Mouse (Mus musculus) stomach, embryonic 15.5 days (tissue): ENCODE measurements around the gene Luzp1. TPM values are rescaled to one million over a fixed set of nuclear protein-coding genes. Genes with fewer than 3 reads are reported as not detected.
A peak's percentile ranks its signal among the peaks of the same experiment; 100 is the strongest.

ENCODE experiments used
- ATAC-seq: fragments of 200-750 bp; cut with Nextera tagmentation; 2 replicates; pipeline ENCODE4 v1.8.0; 2017; ENCODE audit warnings: low read depth, moderate number of reproducible peaks, moderate TSS enrichment; ENCODE audit not compliant: insufficient read depth, low FRiP score
- H3K27ac ChIP-seq: fragments of 300-500 bp; sonication (generic); 2 replicates; pipeline ENCODE4 v1.5.1; 2015; ENCODE audit warnings: mild to moderate bottlenecking, inconsistent platforms
- H3K27me3 ChIP-seq: fragments of 300-500 bp; sonication (generic); replicated peaks from 2 replicates; pipeline ENCODE4 v1.6.1; 2015; ENCODE audit warnings: inconsistent platforms
- H3K36me3 ChIP-seq: fragments of 300-500 bp; sonication (generic); 2 replicates; pipeline ENCODE4 v1.6.1; 2015; ENCODE audit warnings: inconsistent platforms
- H3K4me1 ChIP-seq: fragments of 300-500 bp; sonication (generic); 2 replicates; pipeline ENCODE4 v1.6.1; 2015; ENCODE audit warnings: inconsistent platforms
- H3K4me2 ChIP-seq: fragments of 300-500 bp; sonication (generic); 2 replicates; pipeline ENCODE4 v1.6.1; 2015; ENCODE audit warnings: mild to moderate bottlenecking, inconsistent platforms
- H3K4me3 ChIP-seq: fragments of 300-500 bp; sonication (generic); replicated peaks from 2 replicates; pipeline ENCODE4 v1.5.1; 2015; ENCODE audit warnings: inconsistent platforms
- H3K9ac ChIP-seq: fragments of 300-500 bp; sonication (generic); 2 replicates; pipeline ENCODE4 v1.6.1; 2015; ENCODE audit warnings: inconsistent platforms
- H3K9me3 ChIP-seq: fragments of 300-500 bp; sonication (generic); 2 replicates; pipeline ENCODE4 v1.6.1; 2016; ENCODE audit warnings: inconsistent platforms
- WGBS: fragments of 180-500 bp; shearing (Covaris S2); methylation state at CpG from one replicate; pipeline ENCODE4 v1.1.7; 2015; 5-methylcytosine and 5-hydroxymethylcytosine counted together
- polyA plus RNA-seq: library from polyadenylated mRNA; unstranded; fragments of >200 nt; fragmentation: Nextera tagmentation; extraction: Ambion mirVana; gene quantifications from 2 replicates; pipeline ENCODE4 v1.2.1, GENCODE M21; 2015

Luzp1 gene
- polyA plus RNA-seq, result 106 and 110 TPM in 2 replicates

GRCm38 (mm10) chr4:136469371-136469903 is at the start of gene Luzp1:
Gene Luzp1, plus strand, starts transcription at chr4:136469761.
- Histone ChIP-seq H3K4me2 (peak within 1 kb of the TSS; percentile 73), H3K4me1 (peaks cover 13% of the 10 kb centered on the region), H3K36me3 (no peaks in the 10 kb centered on the region), H3K4me3 (peak within 1 kb of the TSS; percentile 89), H3K27ac (peak within 1 kb of the TSS; percentile 98), H3K9ac (peak within 1 kb of the TSS; percentile 81), H3K9me3 (no peaks in the 10 kb centered on the region), H3K27me3 (no peaks in the 10 kb centered on the region)
- ATAC-seq, result peak; percentile 92
- WGBS, result under 1% methylated on average over 35 of the region's 36 CpGs

GRCm38 (mm10) chr4:136423224-136423623 is 46.3 kb upstream of the Luzp1 start, which contains the start of gene Htr1d:
Gene Htr1d, plus strand, starts transcription at chr4:136423524.
- peaks cover 33% of the 10 kb centered on the region for H3K27me3 ChIP-seq
- no peaks in the 10 kb centered on the region for H3K36me3 ChIP-seq
- H3K27ac ChIP-seq, result no peak within 1 kb of the TSS
- peak within 1 kb of the TSS; percentile 99 for H3K4me2 ChIP-seq
- no peaks in the 10 kb centered on the region for H3K9me3 ChIP-seq
- peak within 1 kb of the TSS; percentile 50 for H3K4me3 ChIP-seq
- peaks cover 12% of the 10 kb centered on the region for H3K4me1 ChIP-seq
- H3K9ac ChIP-seq, result peak within 1 kb of the TSS; percentile 16; the same call in 1 of the 2 replicates
- ATAC-seq, result no peak
- whole genome bisulfite sequencing, result 58% methylated on average over 9 of the region's 9 CpGs

- under 1% methylated on average over 54 of the region's 70 CpGs for WGBS
- Histone ChIP-seq H3K27me3 (peaks cover 30% of the 10 kb centered on the region), H3K4me1 (peaks cover 12% of the 10 kb centered on the region), H3K9me3 (no peaks in the 10 kb centered on the region), H3K4me3 (peak overlapping the region; percentile 50), H3K9ac (peak overlapping the region; percentile 16), H3K4me2 (peak overlapping the region; percentile 99), H3K36me3 (no peaks in the 10 kb centered on the region), H3K27ac (no peak overlapping the region)
- peak; percentile 51; the same call in 1 of the 2 replicates for ATAC-seq
These were observed 45.2 kb upstream of the Luzp1 start for GRCm38 (mm10) chr4:136424120-136424999.

GRCm38 (mm10) chr4:136425000-136425288 is 44.6 kb upstream of the Luzp1 start:
- Histone ChIP-seq H3K9me3 (no peaks in the 10 kb centered on the region), H3K4me2 (peak overlapping the region; percentile 99), H3K27ac (no peak overlapping the region), H3K9ac (no peak overlapping the region; the same call in 1 of the 2 replicates), H3K27me3 (peaks cover 30% of the 10 kb centered on the region), H3K4me1 (peaks cover 12% of the 10 kb centered on the region), H3K36me3 (no peaks in the 10 kb centered on the region), H3K4me3 (peak overlapping the region; percentile 50)
- no peak for ATAC-seq
- 7% methylated on average over 15 of the region's 15 CpGs for whole genome bisulfite sequencing

GRCm38 (mm10) chr4:136430609-136431375 is 38.8 kb upstream of the Luzp1 start:
- H3K4me1 ChIP-seq, result no peaks in the 10 kb centered on the region
- H3K4me2 ChIP-seq, result no peak overlapping the region
- H3K27ac ChIP-seq, result no peak overlapping the region
- 0 out of 2 replicates have a peak, but pooled peaks cover 4% of the 10 kb centered on the region for H3K27me3 ChIP-seq
- H3K9me3 ChIP-seq, result no peaks in the 10 kb centered on the region
- H3K4me3 ChIP-seq, result no peak overlapping the region
- 47% methylated on average over 11 of the region's 11 CpGs for WGBS
- no peak overlapping the region for H3K9ac ChIP-seq
- no peaks in the 10 kb centered on the region for H3K36me3 ChIP-seq
- ATAC-seq, result 0 out of 2 replicates have a peak, but pooled peaks have one; percentile 42

- Histone ChIP-seq H3K4me1 (no peaks in the 10 kb centered on the region), H3K4me3 (no peak overlapping the region), H3K27ac (no peak overlapping the region), H3K36me3 (no peaks in the 10 kb centered on the region), H3K27me3 (no peaks in the 10 kb centered on the region), H3K9ac (no peak overlapping the region), H3K4me2 (no peak overlapping the region), H3K9me3 (no peaks in the 10 kb centered on the region)
- WGBS, result 7% methylated on average over 3 of the region's 3 CpGs
- no peak for ATAC-seq
These were observed 38.2 kb upstream of the Luzp1 start for GRCm38 (mm10) chr4:136431376-136431693.

- ATAC-seq, result peak; percentile 11; the same call in 1 of the 2 replicates
- no peaks in the 10 kb centered on the region for H3K4me1 ChIP-seq
- 80% methylated on average over 4 of the region's 4 CpGs for WGBS
- H3K4me2 ChIP-seq, result no peak overlapping the region
- no peak overlapping the region for H3K4me3 ChIP-seq
- H3K27ac ChIP-seq, result no peak overlapping the region
- no peaks in the 10 kb centered on the region for H3K36me3 ChIP-seq
- H3K9me3 ChIP-seq, result no peaks in the 10 kb centered on the region
- no peaks in the 10 kb centered on the region for H3K27me3 ChIP-seq
- H3K9ac ChIP-seq, result no peak overlapping the region
These were observed 35.5 kb upstream of the Luzp1 start for GRCm38 (mm10) chr4:136434029-136434428.

- Histone ChIP-seq H3K4me1 (no peaks in the 10 kb centered on the region), H3K9me3 (no peaks in the 10 kb centered on the region), H3K4me2 (no peak overlapping the region), H3K9ac (no peak overlapping the region), H3K27ac (no peak overlapping the region), H3K27me3 (no peaks in the 10 kb centered on the region), H3K4me3 (no peak overlapping the region), H3K36me3 (no peaks in the 10 kb centered on the region)
- 50% methylated on average over 4 of the region's 4 CpGs for WGBS
- no peak for ATAC-seq
These were observed 30.5 kb upstream of the Luzp1 start for GRCm38 (mm10) chr4:136439106-136439505.

GRCm38 (mm10) chr4:136441354-136442043 is 28.1 kb upstream of the Luzp1 start:
- Histone ChIP-seq H3K9ac (no peak overlapping the region), H3K4me2 (no peak overlapping the region), H3K9me3 (no peaks in the 10 kb centered on the region), H3K4me1 (no peaks in the 10 kb centered on the region), H3K36me3 (no peaks in the 10 kb centered on the region), H3K27ac (no peak overlapping the region), H3K4me3 (no peak overlapping the region), H3K27me3 (no peaks in the 10 kb centered on the region)
- ATAC-seq, result no peak
- WGBS, result 63% methylated on average over 15 of the region's 15 CpGs

GRCm38 (mm10) chr4:136444561-136444960 is 25.0 kb upstream of the Luzp1 start:
- 69% methylated on average over 4 of the region's 4 CpGs for WGBS
- ATAC-seq, result no peak

GRCm38 (mm10) chr4:136449795-136450194 is 19.8 kb upstream of the Luzp1 start:
- Histone ChIP-seq H3K9ac (no peak overlapping the region), H3K27me3 (no peaks in the 10 kb centered on the region), H3K4me2 (no peak overlapping the region), H3K9me3 (no peaks in the 10 kb centered on the region), H3K4me1 (no peaks in the 10 kb centered on the region; the same call in 1 of the 2 replicates), H3K27ac (no peak overlapping the region), H3K4me3 (no peak overlapping the region), H3K36me3 (no peaks in the 10 kb centered on the region)
- 86% methylated on average over 5 of the region's 5 CpGs for WGBS
- ATAC-seq, result no peak

More at GRCm38 (mm10) chr4:136444561-136444960, 25.0 kb upstream of the Luzp1 start:
- Histone ChIP-seq H3K9me3 (no peaks in the 10 kb centered on the region), H3K9ac (no peak overlapping the region), H3K4me3 (no peak overlapping the region), H3K27ac (no peak overlapping the region), H3K36me3 (no peaks in the 10 kb centered on the region), H3K4me2 (no peak overlapping the region), H3K27me3 (no peaks in the 10 kb centered on the region), H3K4me1 (no peaks in the 10 kb centered on the region)
